Mouse (Mus musculus): ENCODE results near the gene Sec14l1. TPM values are rescaled to one million over a fixed set of nuclear protein-coding genes. Genes with fewer than 3 reads are reported as not detected.

The Sec14l1 gene
- total RNA-seq, 2 experiments from 2014 or later: 101 to 113 TPM

DNA sequence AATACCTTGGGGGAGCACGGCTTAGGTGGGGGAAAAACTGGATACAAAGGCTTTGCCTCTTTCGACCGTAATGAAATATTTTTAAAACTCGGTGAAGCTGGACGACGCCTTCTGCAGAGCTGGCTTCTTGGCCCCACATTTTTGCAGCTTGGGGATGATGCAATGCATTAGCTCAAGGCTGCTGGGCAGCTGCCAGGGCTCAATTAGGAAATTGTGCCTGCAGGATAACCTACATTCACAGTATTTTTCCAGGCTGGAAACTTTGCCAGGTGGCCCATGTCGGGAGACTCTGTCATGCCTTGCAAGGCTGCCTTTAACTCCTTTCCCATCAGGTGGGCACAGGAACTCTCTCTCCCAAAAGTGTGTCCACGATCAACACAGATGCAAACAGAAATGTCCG lies 6.4 kb upstream of the Sec14l1 start:
- DNase-seq: peak; percentile 94

- no peak for DNase-seq
Measured at GRCm38 (mm10) chr11:117109179-117109954, 5.6 kb upstream of the Sec14l1 start.

GRCm38 (mm10) chr11:117111967-117112648 lies 2.9 kb upstream of the Sec14l1 start:
- DNase-seq: no peak

DNA sequence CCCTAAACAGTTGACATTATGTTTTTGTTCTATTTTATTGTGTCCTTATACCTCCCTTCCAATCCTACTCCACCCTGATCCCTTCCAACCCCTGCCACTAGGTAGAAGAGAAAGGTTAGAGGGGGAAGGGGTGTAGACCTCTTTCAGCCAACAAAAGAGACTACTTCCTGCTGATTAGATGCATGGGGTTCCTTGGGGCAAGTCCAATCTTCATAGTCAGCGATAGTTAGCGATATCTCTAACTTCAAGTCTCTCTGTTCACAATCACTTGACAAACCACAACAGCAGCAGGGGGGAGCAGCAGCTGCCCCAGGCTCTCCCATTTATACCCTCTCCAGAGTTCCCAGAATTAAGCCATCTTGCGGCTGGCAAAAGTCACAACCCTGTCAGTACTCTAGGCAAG lies 2.3 kb upstream of the Sec14l1 start:
- DNase-seq: no peak

DNA sequence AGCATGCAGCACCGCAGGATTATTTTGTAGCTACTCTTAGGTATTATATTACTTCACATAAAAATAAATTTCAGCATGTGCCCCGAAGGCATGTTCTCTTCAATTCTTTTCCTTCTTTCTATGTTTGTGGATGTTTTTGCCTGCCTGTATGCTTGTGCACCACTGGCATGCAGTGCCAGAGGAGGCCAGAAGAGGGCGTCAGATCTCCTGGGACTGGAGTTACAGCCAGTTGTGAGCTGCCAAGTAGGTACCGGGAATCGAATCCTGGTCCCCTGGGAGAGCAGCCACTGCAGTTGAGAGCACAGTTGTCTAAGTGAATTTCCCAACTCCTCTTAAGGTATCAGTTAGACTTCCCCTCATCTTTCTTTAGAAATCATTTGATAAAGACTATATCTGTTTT lies 1.6 kb upstream of the Sec14l1 start:
- no peak for DNase-seq

DNA sequence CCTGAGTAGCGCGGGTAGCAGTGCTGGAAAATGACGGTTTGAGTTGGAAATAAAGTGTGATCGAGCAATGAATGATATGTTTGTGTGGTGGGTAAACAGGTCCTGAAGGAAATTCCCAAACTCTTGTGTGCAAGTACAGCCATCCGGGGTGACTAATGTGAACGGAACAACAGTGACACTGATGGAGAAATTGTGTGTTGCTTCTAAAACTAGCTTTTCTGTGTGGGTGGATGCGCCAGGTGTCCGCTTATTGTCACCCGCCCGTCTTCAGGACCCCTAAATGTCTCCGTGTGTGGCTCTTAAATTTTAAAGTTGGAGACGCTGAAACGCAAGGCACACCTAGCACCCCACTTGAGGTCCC lies 757 bp upstream of the Sec14l1 start:
- DNase-seq: no peak

DNA sequence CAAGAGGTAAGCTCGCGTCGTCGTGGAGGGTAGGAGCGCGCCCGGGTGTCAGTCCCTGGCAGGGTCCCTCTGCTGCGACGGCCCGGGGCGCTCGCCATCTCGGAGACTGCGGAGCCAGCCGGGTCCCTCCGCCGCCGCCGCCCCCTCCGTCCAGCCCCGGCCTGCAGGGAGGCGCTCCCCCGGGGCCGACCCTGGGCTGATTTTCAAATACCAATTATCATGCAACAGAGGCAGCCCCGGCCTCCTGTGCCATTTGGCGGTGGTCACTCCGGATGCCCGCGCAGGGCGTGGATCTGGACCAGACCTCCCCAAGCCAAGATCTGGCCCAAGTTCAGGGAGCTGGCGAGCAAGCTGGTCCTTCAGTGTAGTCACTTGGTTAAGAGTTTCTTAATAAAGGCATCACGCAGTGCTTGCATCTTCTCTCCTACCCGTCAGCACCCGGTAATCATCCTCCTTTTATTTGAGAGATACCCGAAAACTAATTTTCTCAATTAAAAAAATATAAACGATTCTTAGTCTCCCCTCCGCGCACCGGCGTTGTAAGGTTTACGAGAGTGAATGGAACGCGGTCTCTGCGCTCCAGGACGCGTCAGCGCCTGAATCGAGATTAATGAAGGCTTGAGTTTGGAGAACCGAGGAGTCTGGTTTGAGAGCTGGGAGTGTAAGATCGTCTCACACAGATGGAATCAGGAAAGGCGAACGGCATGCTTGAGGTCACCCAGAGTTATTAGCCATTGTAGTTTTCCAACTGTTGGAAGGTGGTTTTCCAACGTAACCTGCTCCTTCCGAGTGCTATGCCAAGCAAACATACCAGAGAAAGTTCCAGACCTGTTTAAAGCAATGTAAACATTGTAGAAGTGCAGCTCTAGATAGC lies 615 bp downstream of the Sec14l1 start:
- peak; percentile 78 for DNase-seq

- DNase-seq: no peak
Measured at GRCm38 (mm10) chr11:117116350-117117303, 1.7 kb downstream of the Sec14l1 start.

- no peak for DNase-seq
Measured at GRCm38 (mm10) chr11:117117321-117117720, 2.4 kb downstream of the Sec14l1 start.

DNA sequence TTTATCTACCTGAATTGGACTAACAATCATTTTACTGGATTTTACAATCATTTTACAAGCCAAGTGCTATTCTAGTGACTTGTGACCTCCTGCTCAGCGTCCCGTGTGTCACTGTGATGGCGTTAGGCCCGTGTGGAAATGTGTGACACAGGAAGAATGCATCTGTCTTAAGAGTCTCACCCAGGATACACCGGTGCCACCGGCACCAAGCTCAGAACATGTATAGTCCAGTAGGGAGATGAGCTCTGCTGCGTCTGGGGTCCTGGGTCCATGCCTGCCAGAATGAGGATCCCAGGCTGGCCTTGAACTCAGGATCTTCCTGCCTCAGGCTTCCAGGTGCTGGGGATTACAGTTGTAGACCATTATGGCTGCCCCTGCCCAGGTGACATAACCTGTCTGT lies 2.8 kb downstream of the Sec14l1 start:
- no peak for DNase-seq

DNA sequence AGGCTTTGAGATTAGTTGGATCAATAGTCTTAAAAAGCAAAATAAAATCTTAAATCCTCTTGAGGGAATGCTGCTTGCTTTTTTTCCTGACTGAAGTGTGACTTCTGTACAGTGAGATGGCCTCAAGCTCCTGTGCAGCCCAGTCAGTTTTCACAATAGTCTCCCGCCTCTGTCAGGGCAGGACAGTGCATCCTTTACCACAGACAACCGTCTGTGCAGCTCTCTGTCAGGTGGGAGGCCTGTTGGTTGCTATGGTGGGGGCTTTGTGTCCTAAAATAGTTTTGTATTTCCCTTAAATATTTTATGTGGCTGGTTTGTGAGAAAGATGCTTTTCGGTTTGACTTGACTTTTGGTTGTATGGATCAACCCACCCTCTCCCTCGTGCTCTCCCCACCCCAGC lies 3.3 kb downstream of the Sec14l1 start:
- no peak for DNase-seq

DNA sequence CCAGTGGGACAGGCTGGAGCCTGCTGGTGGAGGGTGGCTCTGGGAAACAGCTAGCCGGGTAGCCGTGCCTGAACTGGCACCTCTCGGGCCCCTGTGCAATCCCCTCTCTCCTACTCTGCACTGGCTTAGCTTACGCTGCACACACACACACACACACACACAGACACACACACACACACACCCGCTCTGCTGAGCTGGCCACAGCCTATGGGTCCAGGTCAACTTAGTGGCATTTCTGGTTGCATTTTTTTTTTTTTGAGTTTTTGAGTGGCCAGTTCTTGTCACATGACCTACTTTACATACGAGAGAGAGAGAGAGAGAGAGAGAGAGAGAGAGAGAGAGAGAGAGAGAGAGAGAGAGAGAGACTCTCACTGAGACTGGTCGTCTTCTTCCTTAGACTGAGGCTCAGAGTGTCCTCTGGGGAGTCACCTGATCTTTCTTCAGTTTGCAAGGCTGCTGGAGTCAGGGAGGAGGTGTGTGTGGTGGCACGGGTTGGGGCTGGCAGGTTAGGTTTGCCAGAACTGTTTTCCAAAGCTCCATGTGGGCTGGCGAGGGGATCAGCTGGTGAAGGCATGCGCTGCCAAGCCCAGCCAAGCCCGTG lies 3.9 kb downstream of the Sec14l1 start:
- DNase-seq: no peak

DNA sequence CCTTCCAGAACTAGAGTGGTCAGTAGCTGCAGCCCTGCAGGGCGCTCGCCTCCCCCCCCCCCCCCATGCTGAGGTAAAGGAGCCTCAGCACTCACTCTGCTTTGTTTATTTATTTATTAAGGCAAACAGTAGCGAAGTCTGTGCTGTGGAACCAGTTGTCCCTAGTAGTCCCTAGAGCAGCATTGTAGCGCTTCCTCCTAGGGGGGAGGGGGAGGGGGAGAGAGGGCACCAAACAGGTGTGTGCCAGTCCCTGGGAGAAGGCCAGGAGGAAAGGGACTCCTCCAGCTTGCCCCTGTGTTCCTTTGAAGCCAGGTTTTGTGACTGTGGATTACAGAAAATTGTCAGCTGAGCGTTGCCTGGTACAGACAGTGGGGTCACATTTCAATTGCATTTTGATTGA lies 4.8 kb downstream of the Sec14l1 start:
- no peak for DNase-seq

GRCm38 (mm10) chr11:117120285-117121163 lies 5.6 kb downstream of the Sec14l1 start:
- no peak for DNase-seq

GRCm38 (mm10) chr11:117121164-117121535 lies 6.2 kb downstream of the Sec14l1 start:
- DNase-seq: no peak

DNA sequence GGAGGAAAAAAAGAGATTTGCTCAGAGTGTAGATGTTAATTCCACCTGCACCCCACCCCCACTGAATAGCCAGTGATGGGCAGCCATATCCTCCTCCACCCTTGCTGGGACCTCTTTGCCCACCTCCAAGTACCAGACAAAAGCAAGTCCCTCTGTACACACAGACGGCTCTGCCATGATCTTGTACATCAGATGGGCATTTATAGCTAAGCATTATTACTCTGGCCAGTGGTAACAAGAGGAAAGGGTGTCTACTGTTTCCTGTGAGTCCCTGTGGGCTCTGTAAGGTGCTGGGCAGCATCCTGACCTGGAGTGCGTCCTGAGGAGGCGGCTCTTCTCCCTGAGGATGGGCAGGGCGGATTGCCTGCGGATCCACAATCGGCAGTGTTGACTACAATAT lies 7.0 kb downstream of the Sec14l1 start:
- no peak for DNase-seq

DNA sequence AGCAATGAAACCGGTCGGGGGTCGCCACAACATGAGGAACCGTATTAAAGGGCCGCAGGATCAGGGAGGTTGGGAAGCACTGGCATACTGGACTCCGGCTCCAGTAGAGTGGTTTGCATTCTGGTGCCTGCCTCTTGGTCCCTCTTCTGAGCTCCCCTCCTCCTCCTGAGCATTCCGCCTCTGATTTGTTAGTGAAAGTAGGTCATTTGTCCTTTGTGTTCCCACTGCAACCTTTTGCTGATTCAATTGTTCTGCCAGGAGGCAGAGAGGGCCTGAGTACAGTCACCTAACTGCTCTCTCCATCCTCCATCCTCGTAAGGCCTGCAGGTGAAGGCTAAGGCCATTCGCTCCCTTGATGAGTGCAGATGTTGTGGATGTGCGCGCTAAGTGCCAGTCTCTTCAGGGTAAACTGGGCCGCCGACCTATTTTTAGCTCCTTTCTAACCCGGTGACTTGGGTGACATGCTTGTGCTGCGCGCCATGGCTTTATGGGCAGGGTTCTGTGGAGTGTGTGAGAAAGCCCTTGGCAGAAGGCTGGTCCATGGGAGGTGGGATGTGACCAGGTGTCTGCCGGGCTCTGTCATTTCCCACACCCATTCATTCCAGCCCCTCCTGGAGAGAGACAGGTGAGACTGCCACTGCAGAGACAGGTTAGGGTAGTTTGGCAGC lies 8.6 kb downstream of the Sec14l1 start:
- DNase-seq: no peak

DNA sequence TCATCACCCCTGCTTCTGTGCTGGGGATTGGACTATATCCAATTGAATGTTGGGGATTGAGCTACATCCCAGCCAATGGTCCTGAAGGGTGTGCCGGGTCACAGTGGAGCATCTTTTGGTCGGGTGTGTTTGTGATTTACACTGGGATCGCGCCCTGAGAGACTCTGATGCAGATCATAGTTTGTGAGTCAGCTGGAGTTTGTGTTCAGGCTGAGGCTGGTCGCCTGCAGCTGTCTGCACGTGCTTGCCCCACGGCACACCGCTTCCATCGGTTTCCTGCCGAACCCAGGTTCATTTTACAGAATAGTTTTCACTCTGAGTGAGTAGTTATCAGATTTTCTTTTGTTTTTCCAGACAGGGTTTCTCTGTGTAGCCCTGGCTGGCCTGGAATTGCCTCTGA lies 9.6 kb downstream of the Sec14l1 start:
- no peak for DNase-seq

- no peak for DNase-seq
Measured at GRCm38 (mm10) chr11:117127250-117127837, 12.4 kb downstream of the Sec14l1 start.

All from adrenal gland, postnatal 10 days (tissue).